Mouse (Mus musculus) gastrocnemius, adult 8-10 months (tissue): Measurements from ENCODE around the gene Bloc1s4. TPM values are rescaled to one million over a fixed set of nuclear protein-coding genes. Genes with fewer than 3 reads are reported as not detected.

Source experiments
- DNase-seq, 2 experiments: peaks; one replicate each; pipeline ENCODE4 v3.0.0; 2022; ENCODE audit warnings: low spot score in 2 of 2
- total RNA-seq, 4 experiments: library from RNA; stranded (reverse); gene quantifications; 2 replicates each; pipeline ENCODE4 v1.2.4; 2022

Gene Bloc1s4
- total RNA-seq, 4 experiments from 2014 or later = 8.0 to 10.8 (median 9.0) TPM

- DNase-seq = peak; percentile 68 to 71
Measured at GRCm38 (mm10) chr5:36742126-36742848, 6.2 kb downstream of the Bloc1s4 start.

- DNase-seq = no peak
Measured at GRCm38 (mm10) chr5:36739829-36740228, 8.6 kb downstream of the Bloc1s4 start.

- peak; percentile 47 to 71 for DNase-seq
Measured at GRCm38 (mm10) chr5:36738799-36739615, 9.4 kb downstream of the Bloc1s4 start.

DNA sequence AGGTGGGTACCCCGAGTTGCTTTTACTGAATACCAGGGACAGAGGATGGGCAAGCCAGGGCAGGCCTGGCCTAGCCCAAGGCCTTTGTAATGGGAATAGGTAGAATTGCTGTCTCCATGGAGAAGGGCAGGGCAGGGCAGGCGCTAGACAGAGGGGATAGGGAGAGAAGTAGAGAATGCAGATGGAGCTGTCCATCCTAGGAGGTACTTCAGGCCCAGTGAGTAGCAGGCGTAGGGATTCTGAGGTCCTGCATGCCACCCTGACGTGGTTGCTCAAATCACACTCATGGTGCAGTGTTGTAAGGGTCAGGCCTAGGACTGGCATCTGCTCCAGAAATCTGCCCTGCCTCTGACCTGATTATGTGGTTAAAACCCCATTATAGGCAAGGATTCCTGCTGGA, 10.7 kb downstream of the Bloc1s4 start:
- no peak for DNase-seq

- DNase-seq = no peak
Measured at GRCm38 (mm10) chr5:36736009-36736408, 12.4 kb downstream of the Bloc1s4 start.

DNA sequence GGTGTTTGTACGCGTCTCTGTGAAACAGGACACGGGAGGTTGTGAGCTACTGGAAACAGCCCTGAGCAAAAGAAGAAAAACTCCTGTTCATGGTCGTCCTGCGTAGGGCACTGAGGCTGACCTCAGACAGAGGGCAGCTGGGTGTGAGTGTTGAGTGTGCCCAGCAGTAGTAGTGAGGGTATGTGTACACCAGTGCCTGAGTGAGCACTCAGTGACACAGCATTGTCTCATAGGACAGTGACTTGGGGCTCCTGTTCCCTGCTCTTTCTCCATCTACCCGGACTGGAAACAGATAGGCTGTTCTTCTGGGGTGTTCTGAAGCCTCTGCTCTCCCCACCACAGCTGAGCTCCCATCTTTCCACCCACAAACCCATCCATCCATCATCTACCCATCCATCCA, 13.3 kb downstream of the Bloc1s4 start:
- no peak for DNase-seq

DNA sequence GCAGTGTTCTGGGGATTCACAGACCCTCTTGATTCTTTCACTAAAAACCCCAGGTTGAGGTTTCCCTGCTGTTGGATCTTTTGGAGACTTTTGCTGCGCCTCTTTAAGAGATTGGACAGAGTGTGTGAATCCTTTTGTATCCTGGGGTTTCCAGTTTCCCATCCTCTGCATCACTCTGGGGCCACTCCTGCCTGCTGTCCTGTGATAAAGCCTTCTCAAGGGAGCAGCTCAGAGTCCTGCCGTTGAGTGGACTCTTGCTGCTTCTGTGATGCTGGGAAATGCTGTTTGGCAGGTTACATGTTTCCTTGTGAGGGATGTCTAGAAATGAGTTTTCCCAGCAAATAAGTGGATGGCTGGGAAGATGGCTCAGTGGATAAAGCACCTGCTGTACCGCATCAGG, 15.0 kb downstream of the Bloc1s4 start:
- no peak for DNase-seq

GRCm38 (mm10) chr5:36731901-36732652, 16.4 kb downstream of the Bloc1s4 start:
- DNase-seq = no peak

DNA sequence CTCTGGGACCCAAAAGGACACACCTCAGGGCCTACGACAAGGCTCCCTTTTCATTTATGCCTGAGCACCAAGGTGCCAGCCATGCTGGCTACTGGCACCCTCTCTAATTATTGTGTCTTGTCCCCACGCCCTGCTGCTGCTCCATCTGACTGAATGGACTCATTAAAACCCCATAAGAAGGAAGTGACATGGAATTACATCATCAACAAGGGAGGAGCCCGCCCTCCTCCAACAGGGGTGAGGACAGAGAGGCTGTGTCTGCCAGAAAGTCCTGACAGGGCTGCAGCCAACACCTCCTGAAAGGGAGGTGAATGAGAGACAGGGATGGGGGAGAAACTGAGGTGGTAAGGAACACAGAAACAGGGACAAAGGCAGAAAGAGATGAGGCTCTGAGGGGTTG, 17.8 kb downstream of the Bloc1s4 start:
- no peak for DNase-seq

GRCm38 (mm10) chr5:36729923-36730322, 18.5 kb downstream of the Bloc1s4 start:
- no peak for DNase-seq

DNA sequence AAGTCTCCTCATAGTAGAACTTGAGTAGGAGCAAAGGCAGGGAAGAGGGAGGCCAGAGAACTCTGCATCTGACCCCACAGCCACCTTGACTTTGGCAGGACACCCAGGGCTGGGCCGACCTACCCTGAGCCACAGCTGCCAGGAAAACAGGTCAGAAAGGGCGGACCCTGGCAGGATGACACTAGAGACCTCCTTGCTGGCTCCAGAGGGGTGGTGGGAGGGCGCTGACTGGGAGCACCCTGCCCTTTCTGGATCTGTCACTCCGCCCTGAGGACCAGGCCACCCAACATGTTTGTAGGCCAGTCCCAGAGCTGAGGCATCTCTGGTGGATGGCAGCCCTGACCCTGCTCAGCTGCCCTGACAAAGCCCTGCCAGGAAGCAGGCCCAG, 19.4 kb downstream of the Bloc1s4 start:
- DNase-seq = peak in 1 of 2 experiments; percentile 52

GRCm38 (mm10) chr5:36728403-36729085, 19.9 kb downstream of the Bloc1s4 start:
- DNase-seq = no peak

DNA sequence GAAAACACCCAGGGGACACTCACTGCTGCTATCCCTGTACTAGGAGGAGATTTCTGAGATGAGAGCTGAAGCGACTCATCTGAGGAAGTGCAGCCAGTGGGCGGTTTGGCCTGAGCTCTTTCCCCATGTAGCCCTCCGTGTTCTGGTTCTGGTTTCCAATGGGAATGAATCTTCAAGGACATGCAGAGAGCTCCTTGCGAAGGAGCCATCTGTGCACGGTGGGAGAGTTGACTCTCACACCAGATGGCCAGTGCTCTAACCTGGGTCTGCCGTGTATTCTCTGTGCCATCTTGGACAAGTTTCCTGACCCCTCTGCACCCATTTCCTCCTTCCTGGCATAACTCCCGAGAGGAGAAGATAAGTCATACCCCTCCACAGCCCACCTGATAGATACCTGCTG, 20.7 kb downstream of the Bloc1s4 start:
- no peak for DNase-seq

- no peak for DNase-seq
Measured at GRCm38 (mm10) chr5:36727136-36727535, 21.3 kb downstream of the Bloc1s4 start.

- no peak for DNase-seq
Measured at GRCm38 (mm10) chr5:36726387-36726801, 22.1 kb downstream of the Bloc1s4 start.

DNA sequence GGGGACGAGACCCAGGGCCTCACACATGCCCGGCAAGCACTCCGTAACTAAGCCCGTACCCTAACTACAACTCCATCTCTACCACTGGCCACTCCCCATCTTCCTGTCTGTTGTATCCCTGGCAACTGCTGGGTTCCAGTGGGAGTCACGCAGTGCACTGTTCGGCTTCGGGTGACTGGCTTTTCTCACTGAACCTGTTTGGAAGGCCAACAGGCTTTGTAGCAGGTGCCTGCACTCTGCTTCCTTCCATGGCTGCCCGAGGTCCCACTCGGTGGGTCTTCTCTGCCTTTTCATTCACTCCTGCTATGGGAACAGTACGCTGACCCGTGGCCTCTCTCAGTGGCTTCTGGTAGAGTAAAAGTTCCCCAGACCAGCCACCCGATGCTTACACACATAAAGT, 22.6 kb downstream of the Bloc1s4 start:
- DNase-seq = no peak

- DNase-seq = peak in 1 of 2 experiments; percentile 37
Measured at GRCm38 (mm10) chr5:36724274-36724673, 24.2 kb downstream of the Bloc1s4 start.

DNA sequence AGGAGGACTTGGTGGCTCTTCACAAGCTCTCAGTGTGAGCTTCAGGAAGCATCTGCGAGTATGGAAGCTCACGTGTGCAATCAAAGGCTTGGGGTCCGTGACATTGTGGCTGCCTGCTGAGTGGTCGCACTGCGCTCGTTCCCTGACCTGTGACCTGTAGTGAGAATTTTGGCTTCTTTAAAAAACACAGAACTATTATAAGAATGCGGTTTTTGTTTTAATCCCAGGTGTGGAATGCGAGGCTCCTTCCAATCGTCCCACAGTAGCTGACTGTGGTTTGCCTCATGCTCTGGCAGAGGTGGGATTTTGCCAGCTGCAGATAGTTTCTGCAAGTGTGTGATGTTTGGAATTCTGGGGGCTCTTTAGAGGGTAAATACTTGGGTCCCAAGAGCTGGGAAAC, 25.1 kb downstream of the Bloc1s4 start:
- no peak for DNase-seq

DNA sequence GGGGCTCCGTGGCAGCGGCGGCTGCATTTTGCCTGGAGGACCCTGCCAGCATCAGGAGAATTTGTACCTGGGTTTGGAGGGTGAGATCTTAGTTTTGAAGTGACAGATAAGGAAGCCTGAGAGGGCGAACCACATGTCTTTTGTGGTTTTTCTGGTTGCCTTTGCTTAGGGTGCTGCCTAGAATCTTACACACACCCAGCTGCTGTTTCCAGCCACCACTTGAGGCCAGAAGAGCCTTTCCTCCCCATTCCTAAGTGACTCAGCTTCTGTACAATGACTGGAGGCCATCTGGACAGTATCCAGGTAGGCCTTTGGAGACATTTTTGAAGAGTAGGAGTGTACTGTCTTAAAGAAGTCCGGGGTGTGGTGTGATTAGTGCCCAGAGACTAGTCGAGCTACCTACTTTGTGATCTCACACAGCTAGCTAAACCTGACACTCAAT, 26.0 kb downstream of the Bloc1s4 start:
- DNase-seq = no peak

DNA sequence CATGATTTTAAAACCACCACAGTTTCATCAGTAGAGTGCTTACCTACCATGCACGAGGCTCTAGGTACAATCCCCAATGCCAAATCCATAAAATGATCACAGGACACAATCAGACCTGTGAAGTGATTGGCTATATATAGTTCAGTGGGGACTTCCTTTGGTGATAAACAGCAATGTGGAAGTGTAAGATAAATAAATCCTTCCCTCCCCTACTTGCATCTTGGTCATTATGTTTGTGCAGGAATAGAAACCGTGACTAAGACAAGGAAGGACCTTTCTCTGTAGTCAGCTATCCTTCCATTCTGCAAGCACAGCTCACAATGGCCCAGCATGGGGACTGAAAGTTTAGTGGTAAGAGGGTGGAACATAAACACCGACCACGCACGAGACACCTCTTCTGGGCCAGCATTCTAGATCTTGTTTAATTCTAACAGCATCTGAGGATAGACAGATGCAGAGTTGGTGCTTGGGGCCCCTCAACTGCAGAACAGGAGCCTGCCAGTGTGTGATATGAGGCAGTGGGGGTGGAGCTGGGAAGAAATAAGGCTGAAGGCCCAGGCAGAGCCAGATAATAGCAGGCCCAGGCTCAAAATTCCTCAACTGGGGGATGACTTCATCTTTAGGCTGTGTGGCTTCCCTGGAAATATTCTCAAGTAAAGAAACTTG, 27.6 kb downstream of the Bloc1s4 start:
- DNase-seq = no peak

DNA sequence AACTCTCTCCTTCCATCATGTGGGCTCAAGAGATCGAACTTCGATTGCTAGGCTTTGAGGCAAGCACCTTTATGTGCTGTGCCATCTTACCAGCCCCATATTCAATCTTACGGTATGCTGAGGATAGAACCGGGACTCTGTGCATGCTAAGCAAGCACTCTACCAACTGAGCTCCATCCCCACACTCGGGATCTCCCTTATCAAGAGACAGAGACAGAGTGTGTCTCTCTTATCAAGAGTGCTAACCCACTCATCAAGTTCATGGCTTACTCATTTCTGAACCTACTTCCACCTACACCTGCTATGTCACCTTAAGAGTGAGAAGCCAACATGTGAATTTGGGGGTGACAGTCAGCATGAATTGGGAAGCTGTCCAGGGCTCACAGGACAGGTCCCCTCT, 28.2 kb downstream of the Bloc1s4 start:
- DNase-seq = no peak
